Mouse (Mus musculus) MEL (cell line): ENCODE data around the gene Megf6.

Experiments used
- CTCF ChIP-seq, 3 experiments: IDR thresholded peaks in 2 of 3; conservative IDR thresholded peaks in 1 of 3; 2 replicates each; pipeline ENCODE4 v1.5.1; 2011 to 2012; ENCODE audit warnings: low read length in 3 of 3, low read depth in 2 of 3, mild to moderate bottlenecking in 2 of 3, improper control_type of control experiment in 1 of 3, inconsistent platforms in 1 of 3, mixed read lengths in 1 of 3, moderate library complexity in 1 of 3; ENCODE audit not compliant: control insufficient read depth in 1 of 3, insufficient read depth in 1 of 3, poor library complexity in 1 of 3, severe bottlenecking in 1 of 3
- MAFK ChIP-seq: IDR thresholded peaks from 2 replicates; pipeline ENCODE4 v1.6.1; 2011; ENCODE audit warnings: low read depth, mild to moderate bottlenecking, low read length, improper control_type of control experiment, borderline replicate concordance
- POLR2A ChIP-seq, 2 experiments: IDR thresholded peaks; 2 replicates each; pipeline ENCODE4 v1.6.1; 2011 to 2012; ENCODE audit warnings: low read length in 2 of 2, mild to moderate bottlenecking in 2 of 2, control low read depth in 1 of 2, improper control_type of control experiment in 1 of 2, low read depth in 1 of 2, moderate library complexity in 1 of 2; ENCODE audit not compliant: control insufficient read depth in 1 of 2, insufficient read depth in 1 of 2, poor library complexity in 1 of 2
- POLR2AphosphoS2 ChIP-seq: IDR thresholded peaks from 2 replicates; pipeline ENCODE4 v1.6.1; 2011; ENCODE audit warnings: low read length, improper control_type of control experiment
- SMC3 ChIP-seq: IDR thresholded peaks from 2 replicates; pipeline ENCODE4 v1.6.1; 2011; ENCODE audit warnings: low read depth, low read length, improper control_type of control experiment
- TCF12 ChIP-seq: IDR thresholded peaks from 2 replicates; pipeline ENCODE4 v1.6.1; 2014; ENCODE audit warnings: low read depth, mild to moderate bottlenecking, inconsistent platforms, low read length, improper control_type of control experiment, moderate library complexity
- ZKSCAN1 ChIP-seq: IDR thresholded peaks from 2 replicates; pipeline ENCODE4 v1.6.1; 2012; ENCODE audit warnings: low read depth, mild to moderate bottlenecking, inconsistent platforms, low read length, improper control_type of control experiment, moderate library complexity
- ZMIZ1 ChIP-seq: IDR thresholded peaks from 2 replicates; pipeline ENCODE4 v1.6.1; 2012; ENCODE audit warnings: low read depth, mild to moderate bottlenecking, inconsistent platforms, low read length, improper control_type of control experiment, moderate library complexity

- TF ChIP-seq SMC3, result no peak
- TF ChIP-seq CTCF (IDR thresholded peaks at IDR 0.05 in 2 of 3, conservative IDR thresholded peaks at IDR 0.05 in 1 of 3; ENCODE audit: control insufficient read depth in 1 of 3, insufficient read depth in 1 of 3, low read depth in 2 of 3, low read length in 3 of 3, poor library complexity in 1 of 3, severe bottlenecking in 1 of 3), result no peak
- TF ChIP-seq POLR2A (IDR thresholded peaks at IDR 0.05; ENCODE audit: control insufficient read depth in 1 of 2, insufficient read depth in 1 of 2, low read depth in 1 of 2, low read length in 2 of 2, poor library complexity in 1 of 2), result no peak
- TF ChIP-seq ZMIZ1, result no peak
- no peak for TF ChIP-seq MAFK
- TF ChIP-seq ZKSCAN1, result no peak
- no peak for TF ChIP-seq TCF12
- no peak for TF ChIP-seq POLR2AphosphoS2
These were observed 74.8 kb downstream of the Megf6 start for GRCm38 (mm10) chr4:154245342-154245741.
